Mouse (Mus musculus) heart, adult 2 months (tissue): Measurements from ENCODE around the gene Aldoart2. TPM values are rescaled to one million over a fixed set of nuclear protein-coding genes. Genes with fewer than 3 reads are reported as not detected.

Source experiments
- DNase-seq, 2 experiments: peaks; one replicate each; pipeline ENCODE4 v3.0.0; 2021
- H3K27ac ChIP-seq: fragments of 200-600 bp; 2 replicates; pipeline ENCODE4 v1.8.1; 2022
- H3K27me3 ChIP-seq: fragments of 200-500 bp; 2 replicates; pipeline ENCODE4 v1.6.1; 2012; ENCODE audit warnings: mild to moderate bottlenecking, low read length, inconsistent platforms, mixed read lengths; ENCODE audit not compliant: control insufficient read depth, insufficient read depth
- H3K36me3 ChIP-seq: fragments of 200-500 bp; 2 replicates; pipeline ENCODE4 v1.6.1; 2012; ENCODE audit warnings: low read length, inconsistent platforms; ENCODE audit not compliant: control insufficient read depth, insufficient read depth
- H3K4me1 ChIP-seq: fragments of 200-500 bp; 2 replicates; pipeline ENCODE4 v1.6.1; 2011; ENCODE audit warnings: low read length; ENCODE audit not compliant: control insufficient read depth, insufficient read depth
- H3K4me3 ChIP-seq: fragments of 200-600 bp; 2 replicates; pipeline ENCODE4 v1.8.1; 2022
- H3K79me2 ChIP-seq: fragments of 200-500 bp; replicated peaks from 2 replicates; pipeline ENCODE4 v1.6.1; 2012; ENCODE audit warnings: mild to moderate bottlenecking, inconsistent platforms, low read length, moderate library complexity, mixed read lengths; ENCODE audit not compliant: control insufficient read depth, insufficient read depth
- H3K9ac ChIP-seq: fragments of 200-500 bp; 2 replicates; pipeline ENCODE4 v1.6.1; 2012; ENCODE audit warnings: low read depth, mild to moderate bottlenecking, control low read depth, inconsistent platforms, low read length, mixed read lengths
- CTCF ChIP-seq: fragments of 200-600 bp; IDR thresholded peaks from 2 replicates; pipeline ENCODE4 v1.8.1; 2022; ENCODE audit warnings: antibody characterized with exemption, mild to moderate bottlenecking, moderate library complexity
- EP300 ChIP-seq: fragments of 200-500 bp; IDR thresholded peaks from 2 replicates; pipeline ENCODE4 v1.6.1; 2011; ENCODE audit warnings: low read depth, low read length, control low read depth; ENCODE audit not compliant: insufficient read depth
- POLR2A ChIP-seq: fragments of 200-500 bp; IDR thresholded peaks from 2 replicates; pipeline ENCODE4 v1.6.1; 2011; ENCODE audit warnings: mild to moderate bottlenecking, low read depth, low read length, control low read depth; ENCODE audit not compliant: insufficient read depth
- WGBS: fragments of 180-500 bp; shearing (Covaris S2); methylation state at CpG from one replicate; pipeline ENCODE4 v1.1.7; 2018; 5-methylcytosine and 5-hydroxymethylcytosine counted together
- intact Hi-C: fragments of 180-260 bp; cut with DNase I; formaldehyde crosslinking; loops from one replicate; pipeline ENCODE4 v1.15.1; 2025
- polyA plus RNA-seq: library from polyadenylated mRNA; depleted of rRNA; stranded (reverse); fragments of >200 nt; gene quantifications from 2 replicates; pipeline ENCODE4 v1.2.3, GENCODE M21; 2012
- total RNA-seq, 2 experiments: library from RNA; stranded (reverse); gene quantifications; 2 replicates each; pipeline ENCODE4 v1.2.3; 2021

Gene Aldoart2
- total and polyA plus RNA-seq, 3 experiments: 0.10 TPM; not detected in 2

DNA sequence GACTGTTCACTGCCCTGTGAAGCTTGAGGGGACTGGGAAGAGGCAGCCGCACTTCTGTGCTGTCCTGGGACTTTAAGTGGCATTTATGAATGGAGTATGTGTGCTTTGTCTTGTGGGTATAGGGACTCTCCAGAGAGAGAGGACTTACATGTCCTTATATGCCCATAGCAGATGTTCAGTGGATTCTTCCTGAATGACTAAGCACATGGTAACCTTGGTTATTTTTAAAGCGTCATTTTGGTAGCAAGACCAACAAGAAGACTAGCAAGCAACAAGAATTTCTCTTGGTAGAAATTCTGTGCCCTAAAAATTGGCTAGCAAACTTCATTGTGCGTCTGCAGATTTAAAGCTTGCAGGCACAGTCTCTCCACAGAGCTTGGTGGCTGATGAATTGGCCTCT is 1.3 kb upstream of the Aldoart2 start:
- Histone ChIP-seq H3K27ac (no peak overlapping the region), H3K4me1 (no peaks in the 10 kb centered on the region), H3K27me3 (no peaks in the 10 kb centered on the region), H3K79me2 (no peaks in the 10 kb centered on the region), H3K36me3 (no peaks in the 10 kb centered on the region), H3K9ac (no peak overlapping the region), H3K4me3 (no peak overlapping the region)
- DNase-seq: no peak
- no peak for TF ChIP-seq POLR2A
- no peak for TF ChIP-seq EP300
- no peak for TF ChIP-seq CTCF
- intact Hi-C loops: no loop called here
- 85% methylated on average over 3 of the region's 3 CpGs for WGBS

DNA sequence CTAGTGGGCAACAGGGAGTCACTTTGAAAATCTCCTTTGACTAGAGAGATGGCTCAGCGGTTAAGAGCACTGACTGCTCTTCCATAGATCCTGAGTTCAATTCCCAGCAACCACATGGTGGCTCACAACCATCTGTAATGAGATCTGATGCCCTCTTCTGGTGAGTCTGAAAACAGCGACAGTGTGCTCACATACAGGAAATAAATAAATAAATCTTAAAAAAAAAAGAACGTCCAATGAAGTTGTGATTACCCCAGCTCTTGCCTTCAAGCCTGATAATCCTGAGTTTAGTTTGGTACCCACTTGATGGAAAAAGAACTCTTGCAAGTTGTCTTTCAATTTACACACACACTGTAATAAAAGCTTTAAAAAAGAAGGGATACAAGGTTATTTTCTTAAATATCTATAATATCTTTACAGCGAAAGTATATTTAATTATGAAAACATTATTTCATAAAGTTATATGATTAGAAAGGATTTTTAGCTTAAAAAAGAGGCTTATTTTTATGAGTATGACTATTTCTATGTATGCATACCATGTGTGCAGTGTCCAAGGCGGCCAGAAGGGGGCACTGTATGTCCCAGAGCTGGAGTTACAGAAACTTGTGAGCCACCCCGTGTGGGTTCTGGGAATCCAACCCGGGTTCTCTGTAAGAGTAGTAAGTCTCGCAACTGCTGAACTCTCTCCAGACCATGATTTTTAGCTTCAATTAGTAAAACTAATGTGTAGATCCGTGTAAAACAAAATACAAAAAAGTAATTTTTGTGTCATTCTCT is 664 bp upstream of the Aldoart2 start:
- H3K36me3 ChIP-seq: no peaks in the 10 kb centered on the region
- H3K27me3 ChIP-seq: no peaks in the 10 kb centered on the region
- DNase-seq: no peak
- no peak overlapping the region for H3K4me3 ChIP-seq
- H3K79me2 ChIP-seq: no peaks in the 10 kb centered on the region
- intact Hi-C loops: no loop called here
- H3K4me1 ChIP-seq: no peaks in the 10 kb centered on the region
- TF ChIP-seq POLR2A (no peak), EP300 (no peak), CTCF (no peak)
- WGBS: 84% methylated on average over 9 of the region's 9 CpGs
- H3K27ac ChIP-seq: no peak overlapping the region
- H3K9ac ChIP-seq: no peak overlapping the region

DNA sequence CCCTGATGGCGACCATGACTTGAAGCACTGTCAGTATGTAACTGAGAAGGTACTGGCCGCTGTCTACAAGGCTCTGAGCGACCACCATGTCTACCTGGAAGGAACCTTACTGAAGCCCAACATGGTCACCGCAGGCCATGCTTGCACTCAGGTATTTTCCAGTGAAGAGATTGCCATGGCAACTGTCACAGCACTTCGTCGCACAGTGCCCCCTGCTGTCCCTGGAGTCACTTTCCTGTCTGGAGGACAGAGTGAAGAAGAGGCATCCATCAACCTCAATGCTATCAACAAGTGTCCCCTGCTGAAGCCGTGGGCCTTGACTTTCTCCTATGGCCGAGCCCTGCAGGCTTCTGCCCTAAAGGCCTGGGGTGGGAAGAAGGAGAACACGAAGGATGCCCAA is 828 bp downstream of the Aldoart2 start:
- H3K4me3 ChIP-seq: no peak overlapping the region
- WGBS: 75% methylated on average over 9 of the region's 9 CpGs
- H3K9ac ChIP-seq: no peak overlapping the region
- no peak overlapping the region for H3K27ac ChIP-seq
- TF ChIP-seq POLR2A (no peak), EP300 (no peak), CTCF (no peak)
- intact Hi-C loops: no loop called here
- H3K4me1 ChIP-seq: no peaks in the 10 kb centered on the region
- H3K36me3 ChIP-seq: no peaks in the 10 kb centered on the region
- H3K27me3 ChIP-seq: no peaks in the 10 kb centered on the region
- no peak for DNase-seq
- H3K79me2 ChIP-seq: no peaks in the 10 kb centered on the region

DNA sequence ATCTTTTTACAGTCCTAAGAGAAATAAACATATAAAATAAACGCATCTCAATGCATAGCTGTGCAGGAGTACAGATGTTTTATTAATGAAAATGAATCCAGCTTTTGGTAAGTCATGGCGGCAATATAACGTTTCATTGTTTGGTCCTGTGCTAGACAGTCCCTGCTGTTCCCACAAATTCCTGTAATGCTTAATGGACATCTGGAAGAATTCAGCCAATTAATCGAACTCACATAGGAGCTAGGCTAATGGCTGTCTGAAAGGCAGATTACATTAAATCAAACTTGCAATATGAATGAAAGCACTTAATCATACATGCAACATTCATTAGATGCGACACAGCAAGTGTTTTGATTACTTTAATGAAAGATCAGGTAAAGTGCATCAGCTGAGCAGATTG is 1.8 kb downstream of the Aldoart2 start:
- Histone ChIP-seq H3K36me3 (no peaks in the 10 kb centered on the region), H3K27me3 (no peaks in the 10 kb centered on the region), H3K79me2 (no peaks in the 10 kb centered on the region), H3K4me3 (no peak overlapping the region), H3K9ac (no peak overlapping the region), H3K4me1 (no peaks in the 10 kb centered on the region), H3K27ac (no peak overlapping the region)
- intact Hi-C loops: no loop called here
- 82% methylated on average over 5 of the region's 5 CpGs for WGBS
- TF ChIP-seq CTCF (no peak), POLR2A (no peak), EP300 (no peak)
- DNase-seq: no peak

DNA sequence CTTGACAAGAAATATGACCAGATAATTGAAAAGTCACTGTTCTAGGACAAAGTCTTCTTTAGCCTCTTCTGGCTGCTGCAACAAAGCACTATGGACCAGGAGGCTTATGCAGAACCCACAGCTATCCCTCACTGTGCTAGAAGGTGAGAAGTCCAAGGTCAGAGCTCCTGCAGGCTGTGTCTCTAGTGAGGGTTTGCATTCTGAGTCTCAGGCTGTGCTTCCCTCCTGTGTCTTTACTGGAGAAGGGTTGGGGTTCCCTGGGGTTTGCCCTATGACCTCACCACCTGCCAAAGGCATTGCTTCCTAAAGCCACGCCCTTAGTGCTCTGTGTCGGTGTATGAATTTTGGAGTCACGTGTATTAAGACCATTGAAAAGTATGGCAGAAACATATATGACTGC is 3.4 kb downstream of the Aldoart2 start:
- Histone ChIP-seq H3K27me3 (no peaks in the 10 kb centered on the region), H3K9ac (no peak overlapping the region), H3K79me2 (no peaks in the 10 kb centered on the region), H3K4me3 (no peak overlapping the region), H3K36me3 (no peaks in the 10 kb centered on the region), H3K27ac (no peak overlapping the region), H3K4me1 (no peaks in the 10 kb centered on the region)
- intact Hi-C loops: no loop called here
- TF ChIP-seq POLR2A (no peak), EP300 (no peak), CTCF (no peak)
- DNase-seq: no peak
- WGBS: 70% methylated on average over 3 of the region's 3 CpGs

DNA sequence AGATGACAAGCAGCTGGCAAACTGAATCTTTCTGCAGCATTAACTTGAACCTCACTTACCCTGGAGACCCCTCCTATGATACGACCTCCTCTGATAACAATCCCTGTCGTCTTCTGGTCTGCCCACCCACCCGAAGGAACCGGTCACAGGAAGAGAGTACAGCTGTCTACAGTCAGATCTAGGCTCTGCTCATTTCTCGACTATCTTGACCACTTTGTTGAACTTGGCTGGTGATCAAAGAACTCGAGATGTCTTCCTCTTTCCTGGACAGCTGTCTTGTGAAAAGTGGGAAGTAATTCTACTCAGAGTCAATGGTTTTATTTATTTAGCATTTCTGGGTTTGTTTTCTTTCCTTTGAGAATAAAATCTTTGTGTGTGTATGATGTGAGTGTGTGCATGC is 4.6 kb downstream of the Aldoart2 start:
- no peaks in the 10 kb centered on the region for H3K4me1 ChIP-seq
- no peak overlapping the region for H3K4me3 ChIP-seq
- intact Hi-C loops: no loop called here
- no peak overlapping the region for H3K9ac ChIP-seq
- H3K27ac ChIP-seq: no peak overlapping the region
- H3K79me2 ChIP-seq: no peaks in the 10 kb centered on the region
- no peaks in the 10 kb centered on the region for H3K27me3 ChIP-seq
- 26% methylated on average over 6 of the region's 6 CpGs for WGBS
- no peak for TF ChIP-seq EP300
- TF ChIP-seq POLR2A: no peak
- TF ChIP-seq CTCF: no peak
- no peak for DNase-seq
- H3K36me3 ChIP-seq: no peaks in the 10 kb centered on the region

DNA sequence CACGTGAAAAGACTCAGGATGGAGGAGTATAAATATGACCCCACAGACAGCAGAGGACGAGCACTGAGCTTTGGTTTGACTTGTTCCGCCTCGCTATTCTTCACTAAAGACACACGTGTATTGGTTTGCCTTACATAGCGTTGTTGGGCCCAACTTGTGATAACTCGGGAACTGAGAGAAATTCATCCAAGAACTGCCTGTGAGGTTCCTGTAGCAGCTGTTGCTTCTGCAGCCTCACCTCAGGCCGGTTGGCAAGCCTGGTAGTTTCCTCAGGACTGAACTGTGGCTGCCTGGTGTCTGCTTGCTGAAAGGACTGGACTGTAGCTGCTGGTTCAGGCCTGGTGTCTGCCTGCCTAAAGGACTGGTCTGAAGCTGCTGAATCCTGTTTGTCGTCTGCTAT is 5.6 kb downstream of the Aldoart2 start:
- Histone ChIP-seq H3K36me3 (no peaks in the 10 kb centered on the region), H3K9ac (no peak overlapping the region), H3K79me2 (no peaks in the 10 kb centered on the region), H3K27me3 (no peaks in the 10 kb centered on the region), H3K4me1 (no peaks in the 10 kb centered on the region), H3K27ac (no peak overlapping the region), H3K4me3 (no peak overlapping the region)
- WGBS: 81% methylated on average over 9 of the region's 9 CpGs
- no peak for TF ChIP-seq CTCF
- no peak for TF ChIP-seq EP300
- TF ChIP-seq POLR2A: no peak
- no peak for DNase-seq
- intact Hi-C loops: no loop called here
